Mouse (Mus musculus) mature B cell (primary cell): ENCODE measurements around the gene A4galt.
"Not testable (repeated sequence)": the region's sequence is repeated elsewhere in the genome, so short reads cannot be mapped to it uniquely, and the experiment has no call there.

Experiments
- in situ Hi-C: fragments of 300-500 bp; cut with MboI; formaldehyde crosslinking; loops from 2 replicates; pipeline ENCODE4 v1.14.3; 2019

Gene A4galt

DNA sequence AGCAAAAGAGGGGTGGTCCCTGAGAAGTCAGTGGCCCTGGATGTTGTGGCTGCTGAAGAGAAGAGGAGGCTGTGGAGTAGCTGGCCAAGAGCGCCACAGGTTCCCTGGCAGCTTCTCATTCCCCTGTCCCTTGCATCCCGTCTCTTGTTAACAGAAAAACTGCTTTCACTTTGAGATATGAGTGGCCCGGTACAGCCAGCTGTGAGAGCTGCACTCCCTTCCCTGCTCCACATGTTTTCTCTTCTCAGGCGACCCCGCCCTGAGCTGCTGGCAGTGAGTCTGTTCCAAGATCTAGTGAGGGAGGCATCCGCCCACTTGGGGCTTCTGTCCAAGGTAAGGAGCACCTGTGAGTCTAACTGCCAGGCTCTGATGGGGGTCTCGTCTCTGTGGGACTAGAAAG, 16.9 kb upstream of the A4galt start:
- in situ Hi-C loops = not testable (repeated sequence)

GRCm38 (mm10) chr15:83265269-83265668, 13.7 kb upstream of the A4galt start:
- in situ Hi-C loops = no loop called here

- in situ Hi-C loops = no loop called here
Measured at GRCm38 (mm10) chr15:83263405-83263804, 11.8 kb upstream of the A4galt start.

DNA sequence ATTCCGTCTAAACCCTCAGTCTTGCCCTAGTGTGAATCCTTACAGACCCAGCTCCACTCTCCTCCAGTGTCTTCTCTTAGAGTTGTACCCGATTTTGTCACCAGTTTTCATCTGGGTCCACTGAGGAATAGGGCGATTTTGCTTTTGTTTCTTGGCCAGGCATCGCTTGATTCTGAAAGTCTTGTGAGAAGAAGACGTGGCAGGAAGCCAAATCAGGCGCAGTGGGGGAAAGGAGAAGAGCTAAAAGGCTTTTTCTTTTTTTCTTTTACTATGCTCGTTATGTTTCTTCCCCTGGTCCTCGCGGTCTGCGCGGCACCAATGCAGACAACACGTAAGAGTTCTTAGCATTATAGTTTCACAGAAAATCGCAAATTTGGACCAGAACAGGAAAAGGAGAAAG, 6.3 kb upstream of the A4galt start:
- in situ Hi-C loops = no loop called here

DNA sequence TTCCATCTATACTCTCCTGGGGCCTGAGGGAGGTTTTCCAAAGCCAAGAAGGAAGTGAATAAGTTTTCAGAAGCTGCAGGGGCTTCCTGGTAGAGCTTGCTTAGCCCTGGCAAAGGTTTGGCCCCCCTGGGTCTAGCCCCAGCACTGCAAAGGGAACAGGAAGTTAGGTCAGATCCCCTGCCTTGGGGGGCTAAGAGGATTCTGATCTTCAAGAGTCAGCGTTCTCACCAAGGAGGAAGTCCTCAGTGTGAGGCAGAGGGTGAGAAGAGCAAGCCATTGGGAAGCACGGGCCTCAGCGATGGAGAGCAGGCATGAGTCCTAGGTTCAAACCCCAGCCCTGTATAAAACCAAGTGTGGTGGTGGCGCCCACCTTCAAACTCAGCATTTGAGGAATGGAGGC, 4.9 kb upstream of the A4galt start:
- in situ Hi-C loops = no loop called here

DNA sequence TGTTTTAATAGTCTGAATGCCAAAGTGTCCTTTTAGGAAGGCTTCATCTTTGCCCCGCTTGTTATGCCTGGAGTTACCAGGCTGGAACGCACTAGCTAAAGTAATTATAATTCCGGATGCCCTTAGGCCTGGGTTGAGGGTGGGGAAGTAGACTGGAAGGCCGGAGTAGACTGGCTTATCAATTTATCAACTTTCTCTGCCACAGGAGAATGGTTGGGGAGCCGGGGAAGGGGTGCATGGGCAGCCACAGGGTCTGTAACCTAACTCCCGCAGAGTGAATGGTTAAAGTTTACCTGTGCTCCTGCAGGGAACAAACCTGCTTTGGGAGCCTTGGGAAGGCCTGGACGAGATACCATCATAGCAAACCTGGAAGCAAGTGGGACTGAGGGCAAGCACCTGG, 4.4 kb upstream of the A4galt start:
- in situ Hi-C loops = no loop called here

- in situ Hi-C loops = no loop called here
Measured at GRCm38 (mm10) chr15:83255191-83255782, 3.7 kb upstream of the A4galt start.

DNA sequence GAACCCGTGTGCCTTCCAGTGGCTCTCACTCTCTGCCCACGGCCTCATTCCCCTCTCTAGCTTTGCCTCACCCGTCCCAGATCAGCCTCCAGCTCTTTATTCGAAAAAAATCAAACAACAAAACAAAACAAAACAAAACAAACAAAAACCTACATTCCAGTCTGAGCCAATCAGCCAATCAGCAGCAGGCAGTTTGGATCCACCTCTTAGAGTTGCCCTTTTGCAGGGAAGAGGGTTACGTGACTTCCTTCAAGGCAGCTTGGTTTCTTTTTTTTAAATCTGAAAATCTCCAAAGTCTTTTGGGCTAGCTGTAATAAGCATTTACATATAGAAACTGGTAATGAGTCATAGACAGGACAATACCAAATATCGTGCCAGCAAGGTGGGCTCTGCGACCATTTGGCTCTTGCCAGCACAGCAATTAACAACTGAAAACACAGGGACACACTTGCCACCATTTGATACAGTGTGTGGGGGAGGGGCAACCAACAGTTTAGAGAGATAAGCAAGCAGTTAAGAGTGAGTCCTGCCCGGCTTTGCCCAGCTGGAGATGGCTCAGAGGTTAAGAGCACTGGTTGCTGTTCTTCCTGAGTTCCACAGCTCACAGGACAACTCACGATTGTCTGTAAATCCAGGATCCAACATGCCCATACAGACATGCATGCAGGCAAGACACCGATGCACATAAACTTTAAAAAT, 2.9 kb upstream of the A4galt start:
- in situ Hi-C loops = no loop called here

GRCm38 (mm10) chr15:83252060-83252459, 486 bp upstream of the A4galt start:
- in situ Hi-C loops = no loop called here

DNA sequence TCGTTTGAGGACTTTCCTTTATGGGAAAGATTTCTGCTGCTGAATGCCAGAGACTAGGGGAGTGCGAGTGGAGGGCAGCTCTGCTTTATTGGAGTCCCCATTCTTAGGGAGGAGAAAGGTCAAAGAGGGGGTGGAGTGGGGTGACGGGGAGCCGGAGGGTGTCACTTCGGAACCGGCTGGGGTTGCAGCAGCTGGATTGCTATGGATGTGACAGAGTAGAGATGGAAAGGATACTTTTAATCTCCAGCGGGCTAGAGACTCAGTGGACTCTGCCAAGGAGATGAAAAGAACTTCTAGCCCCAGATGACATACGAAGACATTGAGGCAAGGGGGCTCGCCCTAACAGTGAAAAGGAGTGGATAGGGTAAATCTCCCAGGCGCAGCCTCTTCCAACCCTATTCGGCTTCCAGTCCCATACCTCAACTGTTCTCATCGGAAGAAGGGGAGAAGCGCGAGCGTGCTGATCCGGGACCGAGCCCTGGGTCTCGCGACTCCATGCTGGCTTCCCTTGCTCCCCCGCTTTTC, 861 bp downstream of the A4galt start:
- in situ Hi-C loops = no loop called here

DNA sequence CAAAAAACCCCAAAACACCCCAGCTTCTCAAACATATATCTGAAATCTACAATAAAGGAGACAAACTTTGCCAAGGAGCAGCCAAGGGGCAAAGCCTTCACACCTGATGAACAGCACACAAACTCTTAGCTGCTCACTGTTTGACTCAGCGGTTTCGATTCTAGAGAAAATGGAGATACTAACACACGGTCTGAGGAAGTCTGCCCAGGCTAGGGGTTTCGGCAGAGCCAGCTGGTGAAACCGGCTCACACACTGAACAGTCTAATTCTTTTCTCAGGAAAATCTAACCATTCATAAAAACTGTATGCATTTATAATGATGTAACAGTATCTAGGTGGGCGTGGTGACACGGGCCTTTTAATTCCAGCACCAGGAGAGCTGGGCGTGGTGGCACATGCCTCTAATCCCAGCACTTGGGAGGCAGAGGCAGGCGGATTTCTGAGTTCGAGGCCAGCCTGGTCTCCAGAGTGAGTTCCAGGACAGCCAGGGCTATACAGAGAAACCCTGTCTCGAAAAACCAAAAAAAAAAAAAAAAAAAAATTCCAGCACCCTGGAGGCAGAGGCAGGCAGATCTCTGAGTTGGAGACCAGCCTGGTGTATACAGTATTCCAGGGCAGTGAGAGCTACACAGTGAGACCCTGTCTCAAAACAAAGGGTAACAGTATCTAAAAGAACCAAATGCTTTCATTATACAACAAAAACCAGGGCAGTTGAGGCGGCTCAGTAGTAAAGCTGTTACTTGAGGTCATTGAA, 1.9 kb downstream of the A4galt start:
- in situ Hi-C loops = no loop called here

- in situ Hi-C loops = no loop called here
Measured at GRCm38 (mm10) chr15:83248236-83248844, 3.2 kb downstream of the A4galt start.

- in situ Hi-C loops = no loop called here
Measured at GRCm38 (mm10) chr15:83244371-83244770, 7.2 kb downstream of the A4galt start.

- in situ Hi-C loops = no loop called here
Measured at GRCm38 (mm10) chr15:83241961-83242680, 9.5 kb downstream of the A4galt start.

- in situ Hi-C loops = no loop called here
Measured at GRCm38 (mm10) chr15:83241497-83241896, 10.1 kb downstream of the A4galt start.

- in situ Hi-C loops = no loop called here
Measured at GRCm38 (mm10) chr15:83237460-83238243, 13.9 kb downstream of the A4galt start.

DNA sequence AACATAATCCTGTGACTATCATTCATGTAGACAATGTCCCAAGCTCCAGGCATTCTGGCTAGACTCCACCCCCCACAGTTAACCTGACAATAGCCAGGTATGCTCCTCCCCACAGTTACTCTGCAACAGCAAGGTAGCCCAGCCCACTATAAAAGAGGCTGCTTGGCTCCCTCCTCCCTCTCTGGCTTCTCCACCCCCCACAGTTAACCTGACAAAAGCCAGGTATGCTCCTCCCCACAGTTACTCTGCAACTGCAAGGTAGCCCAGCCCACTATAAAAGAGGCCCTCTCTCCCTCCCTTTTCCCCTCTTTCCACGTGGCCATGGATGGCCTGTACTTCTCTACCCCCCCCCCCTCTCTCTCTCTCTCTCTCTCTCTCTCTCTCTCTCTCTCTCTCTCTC, 14.8 kb downstream of the A4galt start:
- in situ Hi-C loops = no loop called here

- in situ Hi-C loops = no loop called here
Measured at GRCm38 (mm10) chr15:83233219-83233992, 18.2 kb downstream of the A4galt start.

DNA sequence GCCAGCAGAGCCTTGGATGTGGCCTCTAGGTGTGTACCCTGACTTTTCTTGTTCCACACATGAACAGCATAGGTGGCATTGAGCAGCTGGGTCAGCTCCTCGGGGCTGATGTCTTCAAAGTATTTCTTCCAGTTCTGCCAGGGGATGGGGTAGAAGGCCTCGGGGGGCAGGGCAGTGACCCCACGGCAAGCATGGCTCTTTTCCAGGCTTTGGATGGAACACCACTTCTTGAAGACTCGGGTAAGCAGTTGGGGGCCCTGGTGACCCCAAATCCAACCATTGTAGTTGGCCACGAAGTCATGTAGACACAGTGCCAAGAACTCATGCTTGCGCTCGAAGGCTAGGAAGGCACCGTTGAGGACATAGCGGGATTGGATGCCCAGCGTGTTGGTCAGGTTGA, 24.0 kb downstream of the A4galt start:
- in situ Hi-C loops = no loop called here

DNA sequence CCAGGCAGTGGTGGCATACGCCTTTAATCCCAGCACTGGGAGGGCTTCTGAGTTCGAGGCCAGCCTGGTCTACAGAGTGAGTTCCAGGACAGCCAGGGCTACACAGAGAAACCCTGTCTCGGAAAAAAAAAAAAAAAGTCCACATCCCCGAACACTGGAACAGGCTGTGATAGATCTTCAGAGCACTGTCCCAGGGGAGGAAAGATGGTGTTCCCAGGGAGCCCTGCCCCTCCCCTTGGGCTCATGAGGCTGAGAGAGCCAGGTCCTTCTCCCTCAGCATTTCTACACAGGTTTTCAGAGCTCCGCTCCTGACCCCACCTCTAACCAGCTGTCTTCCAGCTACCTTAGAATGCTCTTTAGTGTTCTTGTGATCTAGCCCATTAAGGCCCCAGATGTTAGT, 24.7 kb downstream of the A4galt start:
- in situ Hi-C loops = no loop called here
